Mouse (Mus musculus) A20 (cell line): ENCODE results near the gene Emid1.
"Not testable (repeated sequence)": the region's sequence is repeated elsewhere in the genome, so short reads cannot be mapped to it uniquely, and the experiment has no call there.

ENCODE experiments used
- DNase-seq: peaks from one replicate; pipeline ENCODE4 v3.0.0-alpha.2; 2011; ENCODE audit warnings: low read depth, low spot score

The Emid1 gene

GRCm38 (mm10) chr11:5103986-5104509 is 48.0 kb downstream of the Emid1 start:
- DNase-seq = no peak

GRCm38 (mm10) chr11:5102384-5102783 is 49.7 kb downstream of the Emid1 start:
- no peak for DNase-seq

- no peak for DNase-seq
Observed at GRCm38 (mm10) chr11:5101641-5102040, 50.4 kb downstream of the Emid1 start.

- DNase-seq = no peak
Observed at GRCm38 (mm10) chr11:5100801-5101200, 51.3 kb downstream of the Emid1 start.

GRCm38 (mm10) chr11:5100283-5100682 is 51.8 kb downstream of the Emid1 start:
- DNase-seq = no peak

GRCm38 (mm10) chr11:5099576-5100183 is 52.4 kb downstream of the Emid1 start:
- peak; percentile 93 for DNase-seq

- DNase-seq = peak; percentile 99
Observed at GRCm38 (mm10) chr11:5098736-5099542, 53.1 kb downstream of the Emid1 start, which contains the start of the genes Rhbdd3 and Ewsr1. Rhbdd3 (plus strand) TSS chr11:5098926. Ewsr1 (minus strand) TSS chr11:5099266.

- peak; percentile 51 for DNase-seq
Observed at GRCm38 (mm10) chr11:5098035-5098735, 53.9 kb downstream of the Emid1 start.

- DNase-seq = no peak
Observed at GRCm38 (mm10) chr11:5096480-5097020, 55.5 kb downstream of the Emid1 start.

- no peak for DNase-seq
Observed at GRCm38 (mm10) chr11:5095877-5096276, 56.2 kb downstream of the Emid1 start.

GRCm38 (mm10) chr11:5091706-5092105 is 60.4 kb downstream of the Emid1 start:
- no peak for DNase-seq

- no peak for DNase-seq
Observed at GRCm38 (mm10) chr11:5089147-5089546, 62.9 kb downstream of the Emid1 start.

- DNase-seq = not testable (repeated sequence)
Observed at GRCm38 (mm10) chr11:5076843-5077242, 75.2 kb downstream of the Emid1 start.

- no peak for DNase-seq
Observed at GRCm38 (mm10) chr11:5075760-5076159, 76.3 kb downstream of the Emid1 start.

- no peak for DNase-seq
Observed at GRCm38 (mm10) chr11:5074882-5075281, 77.2 kb downstream of the Emid1 start.

- DNase-seq = no peak
Observed at GRCm38 (mm10) chr11:5068126-5068971, 83.7 kb downstream of the Emid1 start.

- DNase-seq = no peak
Observed at GRCm38 (mm10) chr11:5067063-5067462, 85.0 kb downstream of the Emid1 start.

GRCm38 (mm10) chr11:5065056-5065821 is 86.8 kb downstream of the Emid1 start, which contains the start of gene Gas2l1:
Gas2l1 (minus strand) TSS chr11:5065327.
- peak; percentile 60 for DNase-seq

- DNase-seq = no peak
Observed at GRCm38 (mm10) chr11:5064282-5065055, 87.6 kb downstream of the Emid1 start.
